Mouse (Mus musculus) mouse trophoblast stem cell (cell line): ENCODE results near the gene Aldh3b2.

ENCODE experiments used
- in situ Hi-C, 2 experiments: fragments of 300-500 bp; cut with MseI, MboI; formaldehyde crosslinking; loops; 2 replicates in 1 of 2; 3 replicates in 1 of 2; pipeline ENCODE4 v1.15.1; 2025

Gene Aldh3b2

GRCm38 (mm10) chr19:3985261-3985681 is 13.1 kb downstream of the Aldh3b2 start:
- in situ Hi-C loops = no loop called here

- in situ Hi-C loops = no loop called here
Measured at GRCm38 (mm10) chr19:3986334-3986733, 14.2 kb downstream of the Aldh3b2 start, which contains the start of gene Acy3. TSS of gene Acy3 (plus strand) at chr19:3986570.

- in situ Hi-C loops = no loop called here
Measured at GRCm38 (mm10) chr19:3988066-3988465, 15.9 kb downstream of the Aldh3b2 start.

- in situ Hi-C loops = no loop called here
Measured at GRCm38 (mm10) chr19:3988750-3989149, 16.6 kb downstream of the Aldh3b2 start.

- in situ Hi-C loops = loop anchor here in 1 of 2 experiments (5.0 kb wide), 1 partner anchor 44 kb away; no protein-coding TSS in a partner anchor
Measured at GRCm38 (mm10) chr19:3990804-3991203, 18.7 kb downstream of the Aldh3b2 start.

- in situ Hi-C loops = loop anchor here in 1 of 2 experiments (5.0 kb wide), 1 partner anchor 44 kb away; no protein-coding TSS in a partner anchor
Measured at GRCm38 (mm10) chr19:3991562-3991961, 19.4 kb downstream of the Aldh3b2 start.

- in situ Hi-C loops = loop anchor here in 1 of 2 experiments (5.0 kb wide), 1 partner anchor 45 kb away; no protein-coding TSS in a partner anchor
Measured at GRCm38 (mm10) chr19:3991966-3992365, 19.8 kb downstream of the Aldh3b2 start.

GRCm38 (mm10) chr19:3992416-3992815 is 20.3 kb downstream of the Aldh3b2 start, which contains the start of gene Tbx10:
TSS of gene Tbx10 (plus strand) at chr19:3992752.
- in situ Hi-C loops = loop anchor here in 1 of 2 experiments (5.0 kb wide), 1 partner anchor 45 kb away; no protein-coding TSS in a partner anchor

- in situ Hi-C loops = loop anchor here in 1 of 2 experiments (5.0 kb wide), 1 partner anchor 48 kb away; no protein-coding TSS in a partner anchor
Measured at GRCm38 (mm10) chr19:3994932-3995331, 22.8 kb downstream of the Aldh3b2 start.

- in situ Hi-C loops = no loop called here
Measured at GRCm38 (mm10) chr19:3995505-3995904, 23.4 kb downstream of the Aldh3b2 start.

- in situ Hi-C loops = no loop called here
Measured at GRCm38 (mm10) chr19:3996106-3996505, 24.0 kb downstream of the Aldh3b2 start.

GRCm38 (mm10) chr19:3996747-3997146 is 24.6 kb downstream of the Aldh3b2 start:
- in situ Hi-C loops = no loop called here

GRCm38 (mm10) chr19:3997231-3997630 is 25.1 kb downstream of the Aldh3b2 start:
- in situ Hi-C loops = no loop called here

- in situ Hi-C loops = no loop called here
Measured at GRCm38 (mm10) chr19:3998335-3998734, 26.2 kb downstream of the Aldh3b2 start.

GRCm38 (mm10) chr19:3999121-3999730 is 27.1 kb downstream of the Aldh3b2 start:
- in situ Hi-C loops = no loop called here

GRCm38 (mm10) chr19:4000119-4000900 is 28.2 kb downstream of the Aldh3b2 start, which contains the start of the genes Nudt8 and Gm49405:
TSS of gene Nudt8 (plus strand) at chr19:4000580.
TSS of gene Gm49405 (plus strand) at chr19:4000626.
- in situ Hi-C loops = no loop called here

- in situ Hi-C loops = no loop called here
Measured at GRCm38 (mm10) chr19:4000949-4001525, 28.9 kb downstream of the Aldh3b2 start.

GRCm38 (mm10) chr19:4001752-4002151 is 29.6 kb downstream of the Aldh3b2 start:
- in situ Hi-C loops = no loop called here

GRCm38 (mm10) chr19:4003112-4003511 is 31.0 kb downstream of the Aldh3b2 start, which contains the start of gene Doc2g:
TSS of gene Doc2g (plus strand) at chr19:4003313.
- in situ Hi-C loops = no loop called here

- in situ Hi-C loops = no loop called here
Measured at GRCm38 (mm10) chr19:4003641-4004040, 31.5 kb downstream of the Aldh3b2 start.

GRCm38 (mm10) chr19:4004331-4004730 is 32.2 kb downstream of the Aldh3b2 start:
- in situ Hi-C loops = no loop called here

GRCm38 (mm10) chr19:4005091-4005490 is 33.0 kb downstream of the Aldh3b2 start:
- in situ Hi-C loops = no loop called here
